Mouse (Mus musculus) heart, postnatal 36 days (tissue): ENCODE data around the gene Recql5. TPM values are rescaled to one million over a fixed set of nuclear protein-coding genes. Genes with fewer than 3 reads are reported as not detected.
A peak's percentile ranks its signal among the peaks of the same experiment; 100 is the strongest.

Experiments used
- DNase-seq, 2 experiments: peaks; one replicate each; pipeline ENCODE4 v3.0.0; 2021 to 2022
- intact Hi-C: fragments of 180-260 bp; cut with DNase I; formaldehyde crosslinking; loops from one replicate; pipeline ENCODE4 v1.15.1; 2025
- total RNA-seq, 2 experiments: library from RNA; stranded (reverse); gene quantifications; 2 replicates each; pipeline ENCODE4 v1.2.3; 2021

Gene Recql5
- total RNA-seq: 1 to 10 TPM; 6.7 to 8.9 TPM

DNA sequence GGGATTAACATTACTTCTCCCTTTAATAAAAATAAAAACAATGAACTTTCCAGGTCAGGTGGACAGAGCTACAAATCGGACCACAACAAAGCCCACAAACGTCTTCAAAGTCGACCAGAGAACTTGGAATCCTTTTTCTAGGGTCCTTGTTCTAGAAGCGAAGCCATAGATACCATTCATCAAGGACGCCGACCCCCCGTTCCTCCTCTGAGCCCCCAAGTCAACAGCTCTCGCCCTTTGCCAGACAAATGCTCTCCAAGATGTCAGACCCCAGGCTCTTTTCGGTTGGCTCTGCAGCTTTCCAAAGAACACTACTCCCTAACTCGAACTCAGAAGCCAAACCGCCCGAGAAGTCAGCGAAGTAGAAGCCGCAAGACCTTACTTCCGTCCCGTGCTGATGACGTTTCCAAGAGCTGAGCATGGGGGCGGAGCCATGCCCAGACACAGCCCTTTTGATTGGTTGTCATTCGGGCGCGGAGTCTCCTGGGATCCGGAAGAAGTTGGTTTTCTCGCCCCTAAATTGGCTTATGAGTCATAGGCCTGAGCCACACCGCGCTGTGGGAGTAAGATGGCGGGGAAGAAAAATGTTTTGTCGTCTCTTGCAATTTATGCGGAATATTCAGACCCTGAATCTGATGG, at the start of gene Recql5, which contains the start of gene Sap30bp:
Recql5 (minus strand) TSS at position 370 of the 639 bp plus-strand sequence.
Sap30bp (plus strand) TSS at position 175 of the 639 bp plus-strand sequence.
- peak; percentile 96 to 97 for DNase-seq
- intact Hi-C loops: loop anchor here (5.0 kb wide), 1 partner anchor 199 kb away; the partner anchor contains the start of gene Trim65

DNA sequence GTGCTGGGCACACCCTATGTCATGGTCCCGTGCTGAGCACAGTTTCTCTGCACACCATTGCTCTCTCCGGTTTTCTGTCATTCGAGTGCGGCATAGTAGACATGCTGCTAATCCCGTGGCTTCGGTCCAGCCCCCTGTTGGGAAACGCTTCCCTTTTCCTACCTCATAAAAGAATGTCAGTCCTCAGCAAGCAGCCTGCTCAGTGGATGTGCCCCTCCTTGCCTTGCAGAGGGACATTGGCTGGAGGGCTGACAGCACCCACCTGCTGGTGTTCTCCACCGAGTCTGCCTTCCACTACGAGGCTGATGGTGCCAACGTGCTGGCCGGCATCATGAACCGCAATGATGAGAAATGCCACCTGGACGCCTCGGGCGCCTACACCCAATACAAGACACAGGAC, 49.2 kb upstream of the Recql5 start:
- no peak for DNase-seq
- intact Hi-C loops: no loop called here

DNA sequence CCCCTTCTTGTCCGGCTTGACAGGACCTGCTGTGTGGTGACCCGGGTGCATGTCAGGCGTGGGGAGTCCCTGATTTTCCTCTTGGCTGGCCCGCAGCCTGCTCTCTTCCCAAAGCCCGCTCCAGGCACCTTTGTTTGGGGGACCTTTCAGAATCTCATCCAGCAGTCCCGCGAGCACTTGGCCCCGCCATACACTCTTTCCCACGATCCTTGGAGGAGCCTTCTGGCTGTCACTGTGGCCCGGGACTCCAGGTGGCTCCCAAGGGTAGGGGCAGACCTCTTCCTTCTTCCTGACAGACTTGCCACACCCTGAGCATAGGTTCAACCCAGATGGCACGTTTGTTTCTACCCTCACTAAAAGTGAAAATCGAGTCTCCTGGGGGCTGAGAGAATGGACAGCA, 42.3 kb upstream of the Recql5 start:
- no peak for DNase-seq
- intact Hi-C loops: no loop called here

DNA sequence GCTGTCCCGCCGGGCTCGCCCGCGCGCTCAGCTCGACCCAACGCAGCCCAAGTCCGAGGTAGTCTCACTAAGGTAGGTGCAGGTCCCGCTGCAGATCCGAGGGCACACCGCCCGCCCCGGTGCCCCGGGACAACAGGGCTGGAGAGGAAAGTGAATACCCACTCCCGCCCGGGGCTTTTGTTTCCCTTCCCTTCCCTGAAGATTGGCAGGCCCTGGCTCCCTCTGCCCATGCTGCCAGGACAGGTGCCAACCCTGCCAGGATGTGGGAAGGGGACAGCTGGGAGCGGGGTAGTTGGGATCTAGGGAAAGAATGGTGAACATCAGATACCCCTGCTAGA, 41.8 kb upstream of the Recql5 start:
- intact Hi-C loops: no loop called here

DNA sequence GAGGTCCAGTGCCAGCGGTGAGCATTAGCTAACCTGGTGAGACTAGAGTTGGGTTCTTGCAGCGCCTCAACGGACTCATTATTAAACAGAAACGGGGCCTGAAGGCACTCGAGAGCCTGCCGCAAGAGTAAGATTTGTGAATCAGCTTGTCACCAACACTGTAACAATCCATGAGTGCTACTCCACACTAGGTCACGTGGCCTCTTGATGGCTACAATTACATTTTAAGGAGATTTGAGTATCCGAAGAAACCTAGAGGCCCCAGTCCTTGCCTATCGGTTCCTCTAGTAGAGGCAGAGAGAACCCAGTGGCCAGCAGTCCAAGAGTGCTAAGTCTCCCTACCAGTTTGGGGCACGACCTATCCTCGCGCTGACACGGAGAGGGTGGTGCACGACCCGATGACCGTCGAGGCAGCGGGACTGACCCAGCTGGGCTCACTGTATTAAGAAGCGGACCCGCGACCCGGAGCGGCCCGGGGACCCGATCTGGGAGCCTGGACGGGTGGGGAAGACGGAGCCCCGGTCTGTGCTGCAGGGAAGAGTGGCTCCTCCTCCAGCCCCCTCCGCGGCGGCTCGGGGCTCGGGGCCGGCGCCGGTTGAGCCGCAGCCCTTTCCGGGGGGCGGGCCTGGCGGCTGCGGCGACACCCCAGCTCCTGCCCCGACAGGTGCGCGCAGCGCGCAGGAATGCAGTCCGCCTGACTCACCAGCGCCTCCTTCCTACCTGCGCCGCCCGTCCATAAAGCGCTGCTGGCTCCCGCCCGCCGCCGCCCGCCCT, 41.2 kb upstream of the Recql5 start, which contains the start of gene Itgb4:
Itgb4 (plus strand) TSS at position 401 of the 774 bp plus-strand sequence.
- intact Hi-C loops: no loop called here
- peak; percentile 17 to 30 for DNase-seq

More for the DNA sequence above, 41.8 kb upstream of the Recql5 start:
- peak in 1 of 2 experiments; percentile 15 for DNase-seq

DNA sequence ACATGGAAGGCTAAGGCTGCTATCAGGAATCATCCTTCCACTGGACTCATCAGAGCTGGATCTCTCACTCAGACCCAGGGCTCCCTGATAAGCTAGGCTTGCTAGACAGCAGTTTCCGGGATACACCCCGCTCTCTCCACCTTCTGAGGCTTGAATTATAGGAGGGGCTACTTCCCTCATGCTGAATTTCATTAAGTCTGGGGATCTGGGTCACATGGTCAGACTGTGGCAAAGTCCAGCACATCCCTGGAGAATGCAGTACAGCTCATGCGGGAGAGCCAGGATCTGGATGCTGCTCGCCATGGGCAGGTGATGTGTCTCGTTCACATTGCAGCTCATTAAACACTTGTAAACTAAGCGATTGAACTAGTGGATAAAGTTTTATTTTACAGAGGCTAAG, 37.7 kb upstream of the Recql5 start:
- DNase-seq: no peak
- intact Hi-C loops: no loop called here

DNA sequence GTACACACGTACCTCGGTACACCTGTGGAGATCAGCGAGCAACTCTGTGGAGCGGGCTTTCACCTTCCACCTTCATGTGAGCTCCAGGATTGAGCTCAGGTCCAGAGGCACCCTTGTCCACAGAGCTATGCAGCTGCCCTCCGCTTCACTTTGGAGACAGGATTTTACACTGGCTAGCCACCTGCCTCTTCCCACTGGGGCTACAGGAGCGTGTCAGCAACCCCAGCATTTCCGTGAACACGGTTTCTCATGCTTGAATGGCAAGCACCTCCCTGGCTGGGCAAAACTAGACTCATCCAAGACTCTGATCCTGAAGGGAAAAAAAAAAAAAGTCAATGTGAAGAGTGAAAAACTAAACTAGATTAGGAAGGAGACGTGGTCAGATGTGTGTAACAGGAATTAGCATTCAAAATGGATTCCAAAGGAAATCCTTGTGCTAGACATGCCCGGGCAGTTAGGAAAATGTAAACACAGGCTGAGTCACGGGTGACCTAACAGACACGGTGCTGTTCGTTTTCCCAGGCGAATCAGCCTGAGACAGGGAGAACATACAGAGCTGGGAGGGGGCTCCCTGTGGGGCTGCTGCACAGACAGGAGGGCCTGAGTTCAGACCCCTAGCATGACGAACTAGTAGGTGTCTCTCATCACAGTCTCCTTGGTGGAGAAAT, 36.9 kb upstream of the Recql5 start:
- no peak for DNase-seq
- intact Hi-C loops: no loop called here

DNA sequence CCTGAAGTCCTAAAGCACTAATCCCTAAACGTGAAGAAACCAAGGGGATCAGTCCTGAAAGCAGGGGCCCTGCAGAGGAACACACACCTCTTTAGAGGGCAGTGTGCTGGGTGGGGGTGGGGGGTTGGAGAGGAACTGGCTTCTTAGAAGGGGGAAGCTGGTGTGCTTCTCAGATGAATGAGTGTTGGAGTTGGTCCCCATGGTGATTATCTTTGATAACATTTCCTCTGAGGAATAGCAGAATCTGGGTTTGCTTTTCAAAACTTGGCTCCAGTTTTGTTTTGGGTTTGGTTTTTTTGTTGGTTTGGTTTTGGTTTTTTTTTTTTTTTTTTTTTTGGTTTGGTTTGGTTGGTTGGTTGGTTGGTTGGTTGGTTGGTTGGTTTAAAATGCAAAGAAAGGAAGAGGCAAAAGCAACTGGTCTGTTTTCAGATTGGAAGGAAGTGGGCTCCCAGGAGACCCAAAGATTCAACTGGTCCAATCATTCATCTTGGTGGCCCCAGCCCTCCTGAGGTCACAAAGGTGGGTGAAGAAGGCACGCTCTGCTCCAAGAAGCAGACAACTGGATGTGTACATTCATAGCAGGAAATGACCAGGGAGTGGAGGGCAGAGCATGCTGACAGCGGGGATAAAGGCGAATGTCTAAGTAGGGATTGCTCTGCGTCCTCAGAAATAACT, 35.6 kb upstream of the Recql5 start:
- no peak for DNase-seq
- intact Hi-C loops: no loop called here

DNA sequence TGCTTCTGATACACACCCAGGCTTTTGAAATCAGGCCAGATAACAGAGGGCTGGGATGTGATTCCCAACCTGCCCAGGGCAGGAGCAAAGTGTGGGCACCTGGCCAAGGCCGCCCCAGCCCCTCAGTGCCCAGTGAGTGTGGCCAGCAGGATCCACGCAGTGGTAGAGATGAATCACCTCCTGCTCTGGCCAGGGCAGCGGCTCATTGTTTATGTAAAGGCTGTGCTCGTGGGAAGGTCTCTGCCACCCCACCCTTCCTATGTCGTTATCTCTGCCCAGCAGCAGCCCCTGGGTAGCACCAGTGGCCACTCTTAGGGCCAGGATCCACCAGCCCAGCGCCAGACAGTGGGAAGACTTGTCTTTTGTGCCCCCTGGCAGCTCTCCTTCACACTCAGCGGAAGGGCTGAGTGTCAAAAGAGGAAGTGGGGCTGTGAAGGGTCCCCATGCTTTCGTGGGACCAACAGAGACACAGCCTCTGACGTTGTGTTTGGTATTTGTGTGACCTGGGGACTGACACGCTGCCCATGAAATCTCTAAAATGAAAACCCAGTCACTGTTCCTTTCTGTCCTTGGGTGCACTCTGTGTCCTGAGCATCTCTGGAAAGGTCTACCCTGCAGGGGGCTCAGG, 31.8 kb upstream of the Recql5 start:
- intact Hi-C loops: no loop called here
- peak in 1 of 2 experiments; percentile 49 for DNase-seq

DNA sequence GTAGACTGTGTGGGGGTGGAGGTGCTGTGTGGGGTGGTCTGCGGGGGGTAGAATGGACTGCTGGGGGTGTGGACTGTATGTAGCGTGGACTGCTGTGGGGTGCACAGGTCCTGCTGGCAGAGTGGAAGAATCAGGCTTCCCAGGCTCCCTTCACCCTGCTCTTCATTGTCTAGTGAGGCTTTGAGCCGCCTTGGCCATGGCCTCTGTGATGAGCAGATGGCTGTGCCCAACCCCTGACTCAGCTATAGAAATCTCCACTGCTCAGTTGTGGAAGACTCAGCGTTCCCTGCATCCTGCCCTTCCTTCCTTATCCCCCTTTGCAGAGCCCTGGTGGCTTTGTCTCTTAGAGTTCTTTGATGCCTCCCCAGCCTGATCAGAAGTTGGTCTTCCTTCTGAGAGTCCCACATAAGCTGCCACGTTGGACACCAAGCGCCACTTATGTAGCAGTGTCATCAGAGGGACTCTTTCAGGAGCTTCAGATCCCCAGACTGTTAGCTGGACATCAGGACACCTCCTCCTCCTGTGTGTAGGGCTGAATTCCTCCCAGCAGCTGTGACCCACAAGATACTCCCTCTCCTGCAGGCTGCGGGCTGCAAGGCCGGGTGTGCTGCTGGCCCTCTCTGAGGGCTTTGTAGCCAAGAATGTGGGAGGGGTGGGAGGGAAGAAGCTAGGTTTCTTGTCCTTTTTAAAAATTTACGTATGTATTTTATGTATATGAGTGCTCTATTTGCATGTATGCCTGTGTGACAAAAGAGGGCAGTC, 29.6 kb upstream of the Recql5 start:
- DNase-seq: no peak
- intact Hi-C loops: no loop called here

DNA sequence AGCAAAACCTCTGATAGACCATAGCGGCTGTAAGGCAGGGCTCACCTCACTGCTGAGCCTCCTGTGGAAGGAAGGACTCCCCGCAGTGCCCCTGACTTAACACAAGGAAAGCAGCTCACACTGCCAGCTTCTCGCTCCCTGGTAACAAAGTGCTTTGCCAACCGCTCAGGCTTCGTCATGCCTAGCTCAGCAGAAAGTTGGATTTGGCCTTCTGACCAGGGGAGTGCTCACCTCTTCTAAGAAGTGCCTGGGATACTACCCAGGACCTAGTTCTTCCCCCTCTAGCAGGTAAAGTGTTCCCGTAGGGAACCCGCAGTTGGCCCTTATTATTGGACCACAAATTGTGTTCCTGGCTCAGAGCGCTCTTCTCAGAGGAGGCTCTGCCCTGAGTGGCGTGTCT, 25.7 kb upstream of the Recql5 start:
- no peak for DNase-seq

DNA sequence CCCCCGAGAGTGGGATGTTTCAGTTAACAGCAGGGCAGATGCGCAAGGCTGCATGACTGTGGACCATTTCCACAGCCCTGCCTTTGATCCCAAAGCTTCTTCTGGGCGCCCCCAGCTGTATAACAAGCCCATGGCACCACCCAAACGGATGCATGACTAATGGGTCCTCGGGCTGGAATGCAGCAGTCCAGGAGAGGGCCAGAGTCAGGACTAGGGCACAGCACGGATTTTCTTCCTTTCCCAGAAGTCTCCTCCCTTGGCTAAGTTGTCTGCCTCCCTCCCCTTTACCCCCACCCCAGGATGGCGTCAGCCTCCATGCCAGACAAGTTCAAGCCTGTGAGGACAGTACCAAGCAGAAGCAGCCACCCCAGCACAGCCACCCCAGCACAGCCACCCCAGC, 24.7 kb upstream of the Recql5 start:
- intact Hi-C loops: no loop called here
- no peak for DNase-seq

More for the DNA sequence above, 25.7 kb upstream of the Recql5 start:
- intact Hi-C loops: no loop called here

DNA sequence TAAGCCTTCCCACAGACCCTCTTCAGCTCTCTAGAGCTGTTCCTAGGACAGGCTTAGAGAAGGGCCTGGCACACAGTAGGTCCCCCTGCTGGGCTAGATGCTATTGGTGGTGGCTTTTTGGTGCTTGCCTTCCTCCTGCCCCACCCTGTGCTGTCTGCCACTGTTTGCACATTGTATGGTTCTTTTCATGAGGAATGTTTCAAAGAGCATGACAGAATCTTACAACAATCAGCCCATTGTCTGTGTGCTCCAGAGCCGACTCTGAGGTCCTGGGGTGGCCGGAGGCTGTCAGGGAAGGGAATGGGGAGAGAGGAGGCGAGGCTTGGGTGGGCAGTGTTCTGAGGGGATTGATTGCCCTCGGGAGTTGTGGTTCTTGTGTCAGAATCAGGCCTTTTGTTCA, 23.2 kb upstream of the Recql5 start:
- no peak for DNase-seq
- intact Hi-C loops: no loop called here

DNA sequence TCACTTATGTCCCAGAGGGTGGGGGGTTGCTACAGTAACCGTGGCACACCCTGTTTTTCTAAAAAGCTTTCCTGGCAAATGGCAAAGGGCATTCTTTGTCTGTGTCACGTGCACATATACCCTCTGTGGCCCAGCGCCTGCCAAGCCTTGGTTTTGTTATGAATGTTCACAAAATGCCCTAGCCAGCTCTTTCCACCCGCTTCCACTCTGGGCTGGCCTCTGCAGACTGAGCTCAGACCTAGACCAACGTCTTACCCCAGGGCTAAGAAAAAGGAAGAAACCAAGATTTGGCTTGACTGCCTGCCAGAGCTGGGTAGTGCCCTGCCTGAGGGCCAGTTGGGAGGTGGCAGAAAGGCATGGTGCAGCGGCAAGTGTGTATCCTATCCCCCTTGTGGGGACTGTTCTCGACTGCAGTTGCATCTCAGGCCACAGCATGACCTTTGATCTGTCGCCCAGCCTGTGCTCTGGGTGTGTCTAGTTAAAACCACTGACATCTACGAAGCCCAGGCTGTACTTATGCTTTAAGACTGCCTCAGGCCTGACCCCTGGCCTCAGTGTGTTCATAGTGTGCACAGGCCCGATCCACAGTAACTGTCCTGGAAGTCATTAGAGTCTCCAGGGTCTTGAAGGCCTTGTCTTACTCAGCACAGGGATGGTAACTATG, 22.1 kb upstream of the Recql5 start:
- no peak for DNase-seq
- intact Hi-C loops: no loop called here

DNA sequence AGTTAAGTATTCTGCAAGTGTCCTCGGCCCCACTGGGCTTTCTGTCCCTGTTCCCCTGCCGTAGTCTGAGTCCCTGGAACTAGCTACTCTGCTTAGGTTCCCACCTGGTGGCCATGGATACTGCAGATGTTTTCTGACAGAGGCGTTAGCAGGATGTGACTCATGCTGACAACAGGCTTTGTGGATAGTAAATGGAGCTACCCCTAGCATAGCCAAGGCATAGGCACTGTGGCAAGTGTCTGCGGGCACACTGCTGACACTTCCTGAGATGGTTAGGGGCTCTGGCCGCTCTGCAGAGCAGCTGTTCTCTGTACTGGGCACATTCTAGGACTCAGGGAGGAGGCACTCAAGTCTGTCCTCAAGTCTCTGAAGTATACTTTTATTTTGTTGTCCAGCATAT, 21.4 kb upstream of the Recql5 start:
- intact Hi-C loops: no loop called here

DNA sequence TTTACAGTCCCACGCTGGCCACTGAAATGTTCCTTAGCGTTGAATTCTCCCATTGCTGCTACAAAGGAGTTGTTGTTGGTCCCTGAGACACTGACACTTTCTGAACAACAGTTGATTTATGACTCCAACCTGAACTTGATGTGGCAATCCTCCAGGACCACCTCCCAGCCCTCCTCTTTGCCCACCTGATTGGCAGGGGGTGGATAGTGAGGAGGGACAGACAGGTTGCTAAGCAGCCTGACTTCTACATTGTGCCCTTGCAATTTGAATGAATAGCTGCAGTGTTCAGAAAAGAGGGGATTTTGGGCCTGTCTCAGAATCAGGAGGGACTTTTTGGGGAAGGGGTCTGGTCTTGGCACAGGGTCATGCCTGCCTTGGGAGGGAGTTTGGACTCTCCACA, 17.4 kb upstream of the Recql5 start:
- intact Hi-C loops: no loop called here
- DNase-seq: no peak

More for the DNA sequence above, 21.4 kb upstream of the Recql5 start:
- DNase-seq: no peak

DNA sequence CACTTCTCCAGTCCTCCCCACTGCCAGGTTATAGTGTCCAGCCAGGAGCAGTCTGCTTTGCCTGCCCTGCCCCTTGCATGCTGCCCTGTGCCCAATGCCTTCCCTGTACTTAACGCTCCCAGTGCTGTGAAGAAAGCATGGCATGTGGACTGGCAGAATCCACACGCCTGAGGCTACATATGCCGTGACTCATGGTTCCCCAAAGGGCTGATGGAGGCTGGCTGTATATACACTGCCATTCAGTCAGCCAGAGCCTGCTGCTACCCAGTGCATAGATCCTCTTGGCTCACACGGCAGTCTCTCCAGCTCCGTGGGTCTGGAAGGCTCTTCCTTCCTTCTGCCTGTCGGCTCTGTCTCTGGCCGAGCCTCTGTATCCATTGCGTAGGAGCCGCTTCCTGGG, 15.0 kb upstream of the Recql5 start:
- intact Hi-C loops: no loop called here
- DNase-seq: no peak

DNA sequence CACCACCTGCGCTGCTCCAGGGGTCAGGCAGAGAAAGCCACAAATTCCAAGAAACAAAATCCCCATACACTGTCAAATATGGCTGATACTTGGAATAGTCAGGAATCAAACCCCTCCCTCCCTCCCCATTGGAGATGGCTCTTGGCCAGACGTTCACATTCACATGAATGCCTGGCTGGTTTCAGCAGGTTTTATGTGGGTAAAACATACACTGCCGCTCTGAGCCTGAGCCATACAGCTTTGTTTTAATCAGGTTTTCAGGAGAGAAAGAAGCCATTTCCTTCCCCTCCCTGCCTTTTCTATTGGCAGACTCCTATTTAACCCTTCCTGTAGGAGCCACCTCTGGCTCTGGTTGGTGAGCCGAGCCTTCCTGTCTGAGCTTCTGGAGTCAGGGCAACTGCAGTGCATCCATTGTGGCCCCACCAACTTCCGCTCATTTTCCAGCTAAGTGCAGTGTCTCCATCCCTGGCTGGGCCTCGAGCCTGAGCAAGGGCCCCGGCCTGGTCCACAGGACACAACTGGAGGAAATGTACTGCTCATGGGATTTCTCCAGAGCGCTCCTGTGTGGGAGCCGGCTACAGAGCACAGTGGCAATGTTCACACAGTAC, 13.0 kb upstream of the Recql5 start:
- intact Hi-C loops: no loop called here
- no peak for DNase-seq

DNA sequence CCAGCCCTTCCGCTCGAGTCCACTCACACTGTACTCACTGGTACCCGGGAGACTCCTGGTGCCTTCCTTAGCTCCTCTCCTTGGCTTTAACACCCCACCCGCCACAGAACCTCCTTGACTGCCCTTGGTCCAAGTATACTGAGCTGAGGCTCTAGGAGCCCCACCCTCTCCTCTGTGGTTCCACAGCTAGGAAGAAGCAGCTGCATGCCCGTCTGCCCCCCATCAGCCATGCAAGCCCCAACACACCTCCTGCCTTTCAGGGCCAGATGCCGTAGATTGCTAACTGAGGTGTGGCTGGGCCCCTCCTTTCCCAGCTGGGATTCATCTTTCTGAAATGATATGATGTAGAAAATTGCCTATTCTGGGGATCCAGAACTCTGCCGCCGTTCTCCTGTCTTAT, 12.0 kb upstream of the Recql5 start:
- intact Hi-C loops: no loop called here

More for the DNA sequence above, 12.0 kb upstream of the Recql5 start:
- no peak for DNase-seq
